Mouse (Mus musculus) urinary bladder, postnatal 10 days (tissue): ENCODE measurements around the gene Ccr1.

Experiments
- DNase-seq: peaks from one replicate; pipeline ENCODE4 v3.0.0; 2022; ENCODE audit warnings: low spot score

Gene Ccr1

DNA sequence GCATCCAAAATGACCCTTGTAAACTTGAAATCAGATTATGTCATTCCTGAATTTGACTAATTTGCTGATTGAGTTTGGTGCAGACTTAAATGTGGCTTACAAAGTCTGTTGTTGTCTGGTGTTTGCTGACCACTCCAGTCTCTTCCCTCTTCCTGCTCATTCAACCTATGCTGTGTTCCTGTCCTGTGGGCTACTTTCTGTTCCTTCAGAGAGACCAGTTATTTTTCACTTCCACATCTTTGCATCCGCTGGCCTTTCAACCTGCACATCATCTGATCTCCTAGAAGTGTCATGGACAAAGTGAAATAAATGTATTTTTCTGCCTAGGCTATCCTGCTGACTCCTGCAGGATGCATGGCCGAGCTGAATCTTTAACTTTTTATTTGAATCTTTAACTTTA is 14.9 kb downstream of the Ccr1 start:
- no peak for DNase-seq

- DNase-seq = no peak
Measured at GRCm38 (mm10) chr9:123951176-123951575, 17.3 kb downstream of the Ccr1 start.

DNA sequence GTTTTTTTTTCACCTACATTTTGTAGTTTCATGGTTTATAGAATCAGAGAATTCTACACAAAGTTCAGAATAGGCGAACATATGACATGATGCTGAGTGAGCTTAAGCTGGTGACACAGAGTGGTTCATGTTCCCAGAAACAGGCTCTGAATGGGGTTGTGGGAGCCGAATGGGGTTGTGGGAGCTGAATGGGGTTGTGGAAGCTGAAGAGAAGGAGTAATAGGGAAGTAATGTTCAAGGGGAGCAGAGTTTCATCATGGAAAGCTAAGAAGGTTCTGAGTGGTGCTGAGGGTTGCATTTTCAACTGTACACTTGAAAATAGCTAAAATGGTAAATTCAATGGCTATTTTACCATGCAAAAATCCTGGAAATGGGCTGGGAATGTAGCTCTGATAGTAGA is 19.1 kb downstream of the Ccr1 start:
- no peak for DNase-seq

DNA sequence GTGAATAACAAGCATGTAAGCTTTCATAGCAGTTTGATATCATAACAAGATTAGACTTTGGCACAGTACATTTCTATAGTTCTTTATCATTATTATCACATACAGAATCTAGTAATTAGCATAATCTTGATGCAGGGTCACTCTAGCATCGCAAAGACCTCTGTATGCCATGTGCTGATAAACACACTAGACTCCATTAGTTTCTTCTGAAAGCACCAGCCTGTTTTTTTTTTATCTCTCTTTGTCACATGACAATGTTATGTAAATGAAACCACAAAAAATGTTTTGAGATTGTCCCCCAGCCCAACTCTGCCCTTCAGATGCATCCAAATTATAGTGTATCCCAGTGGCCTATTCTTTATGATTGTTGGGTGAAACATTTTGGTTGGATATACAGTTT is 20.7 kb downstream of the Ccr1 start:
- DNase-seq = no peak

DNA sequence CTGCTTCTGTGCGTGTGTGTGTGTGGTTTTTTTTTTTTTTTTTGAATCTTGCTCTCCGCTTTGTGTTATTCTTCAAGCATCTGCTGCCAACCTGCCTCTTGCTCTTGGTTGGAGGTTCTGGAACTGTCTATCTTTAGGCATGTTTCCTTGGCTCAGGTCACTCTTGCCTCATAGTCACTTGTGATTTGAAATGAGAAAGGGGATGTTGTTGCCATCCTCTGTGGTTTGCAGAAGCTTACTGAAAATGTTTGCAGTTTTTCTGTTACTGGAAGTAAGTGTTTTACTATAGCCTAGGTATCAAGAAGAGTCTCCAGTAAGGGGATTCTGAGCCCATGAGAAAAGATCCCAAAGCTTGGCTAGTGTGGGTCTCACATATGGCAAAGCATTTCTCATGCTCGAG is 26.5 kb downstream of the Ccr1 start:
- DNase-seq = no peak

- no peak for DNase-seq
Measured at GRCm38 (mm10) chr9:123941316-123941715, 27.2 kb downstream of the Ccr1 start.

GRCm38 (mm10) chr9:123940628-123941027 is 27.9 kb downstream of the Ccr1 start:
- no peak for DNase-seq

DNA sequence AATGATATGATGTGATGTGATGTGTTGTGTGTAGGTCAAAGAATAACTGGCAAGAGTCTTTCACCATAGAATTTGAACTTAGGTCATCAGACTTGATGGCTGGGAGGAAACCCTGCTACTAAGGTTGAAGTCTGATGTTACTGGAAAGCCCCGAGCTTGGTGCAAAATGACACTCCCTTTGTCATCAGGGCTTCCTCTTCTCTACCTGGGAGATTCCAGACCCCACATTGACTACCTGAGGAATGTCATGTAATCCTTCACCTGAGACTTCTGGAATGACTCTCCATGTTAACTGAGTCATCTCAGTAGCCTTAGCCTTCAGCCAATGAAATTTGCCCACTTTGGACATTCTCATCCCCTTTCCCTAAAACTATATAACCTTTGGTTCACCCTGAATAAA is 28.3 kb downstream of the Ccr1 start:
- no peak for DNase-seq

- DNase-seq = no peak
Measured at GRCm38 (mm10) chr9:123937989-123938388, 30.5 kb downstream of the Ccr1 start.

DNA sequence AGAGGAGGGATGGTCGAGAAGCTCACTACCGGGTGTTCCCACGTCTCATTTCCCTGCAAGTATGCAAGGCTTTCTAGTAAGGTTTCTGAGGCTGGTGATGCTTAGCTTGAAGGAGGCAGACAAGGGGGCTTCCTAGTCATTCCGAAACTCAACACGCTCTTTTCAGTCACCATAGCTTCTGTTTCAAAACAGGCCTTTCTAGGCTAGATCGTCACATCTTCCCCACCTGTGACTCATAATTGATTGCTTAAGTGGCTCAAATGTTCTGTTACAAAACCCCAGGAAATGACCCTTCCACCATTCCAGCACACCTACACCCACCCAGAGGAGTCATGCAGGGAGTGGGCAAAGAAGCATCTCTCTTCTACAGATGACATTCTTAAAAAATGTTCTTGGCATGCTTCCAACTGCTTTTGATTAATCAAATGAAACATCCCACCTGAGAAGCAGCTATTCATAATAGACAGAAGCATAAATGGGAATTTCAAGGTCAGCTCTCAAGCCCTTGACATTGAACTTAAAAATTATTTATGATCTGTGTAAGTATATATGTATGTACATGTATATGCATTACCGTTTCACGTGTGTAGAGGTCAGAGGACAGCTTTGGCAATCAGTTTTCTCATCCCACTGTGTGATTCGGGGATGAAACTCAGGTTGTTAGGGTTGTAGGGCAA is 31.8 kb downstream of the Ccr1 start:
- no peak for DNase-seq

DNA sequence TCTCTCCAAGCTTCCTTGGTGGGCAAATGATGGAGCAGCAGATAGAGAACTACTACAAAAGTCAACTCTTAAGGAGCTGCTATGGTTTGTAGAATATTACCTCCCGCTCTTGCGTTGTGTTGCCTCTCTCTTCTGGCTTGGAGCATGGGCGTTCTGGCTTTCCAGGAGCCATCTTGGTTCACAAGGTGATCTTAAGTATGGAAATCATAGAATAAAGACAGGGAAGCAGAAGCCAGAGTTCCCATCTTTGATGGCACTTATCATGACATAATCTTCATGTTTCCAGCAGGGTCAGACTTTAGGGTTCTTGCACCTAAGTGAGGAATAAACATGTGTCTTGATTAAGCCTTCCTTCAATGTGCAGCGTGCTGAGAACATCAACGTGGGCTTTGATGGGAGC is 32.7 kb downstream of the Ccr1 start:
- DNase-seq = no peak

DNA sequence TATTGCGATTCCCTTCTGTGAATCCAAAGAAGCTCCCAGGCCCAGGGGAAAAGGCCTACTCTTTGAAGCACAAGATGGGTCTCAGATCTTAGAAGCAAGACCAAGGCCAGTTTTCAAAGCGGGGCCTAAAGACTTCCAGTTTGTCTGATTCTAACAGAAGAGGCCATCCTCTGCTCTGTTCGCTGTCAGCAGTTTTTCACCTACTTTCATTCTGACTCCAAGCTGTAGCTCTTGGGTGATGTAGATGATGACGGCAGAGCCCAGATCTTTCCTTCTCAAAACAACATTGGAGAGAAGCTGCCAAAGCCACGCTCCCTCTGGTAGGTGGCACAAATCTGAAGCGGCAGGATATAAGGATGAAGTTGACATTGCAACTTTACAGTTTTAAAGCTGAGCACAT is 33.1 kb downstream of the Ccr1 start:
- DNase-seq = no peak

- DNase-seq = no peak
Measured at GRCm38 (mm10) chr9:123933716-123934445, 34.6 kb downstream of the Ccr1 start.

DNA sequence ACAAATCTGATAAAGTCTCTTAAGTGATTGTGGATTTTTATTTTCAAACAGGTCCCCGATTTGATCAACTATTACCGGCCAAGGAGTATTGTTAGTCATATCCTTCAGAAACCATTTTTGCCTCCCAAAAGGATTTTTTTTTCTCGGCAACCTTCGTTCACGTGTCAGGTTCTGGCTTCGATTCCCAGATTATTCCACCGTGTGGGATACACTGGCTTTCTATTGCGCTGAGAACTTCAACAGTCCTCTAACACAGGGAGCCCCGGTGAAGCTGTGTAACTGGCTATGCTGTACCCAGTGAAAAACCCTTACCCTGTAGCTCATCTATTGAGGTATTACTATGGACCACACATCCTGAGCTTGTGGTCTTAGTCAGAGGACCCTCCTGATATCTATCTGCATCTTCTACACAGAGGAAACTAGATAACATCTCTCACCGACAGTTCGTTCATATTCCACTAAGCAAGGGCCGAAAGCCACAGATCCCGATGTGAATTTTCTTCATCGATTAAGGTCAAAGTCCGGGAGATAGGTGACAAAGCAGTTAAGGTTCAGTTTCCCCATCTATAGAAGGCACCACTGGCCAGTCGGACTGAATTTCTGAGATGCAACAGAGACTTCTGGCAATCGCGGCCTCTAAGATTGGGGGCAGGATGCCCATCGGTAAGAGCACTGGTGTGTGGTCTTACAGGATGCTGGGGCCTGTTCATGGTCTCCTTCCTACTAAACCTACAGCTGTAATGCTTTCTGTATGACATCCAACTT is 35.4 kb downstream of the Ccr1 start:
- DNase-seq = no peak

- DNase-seq = no peak
Measured at GRCm38 (mm10) chr9:123931761-123932700, 36.5 kb downstream of the Ccr1 start.

DNA sequence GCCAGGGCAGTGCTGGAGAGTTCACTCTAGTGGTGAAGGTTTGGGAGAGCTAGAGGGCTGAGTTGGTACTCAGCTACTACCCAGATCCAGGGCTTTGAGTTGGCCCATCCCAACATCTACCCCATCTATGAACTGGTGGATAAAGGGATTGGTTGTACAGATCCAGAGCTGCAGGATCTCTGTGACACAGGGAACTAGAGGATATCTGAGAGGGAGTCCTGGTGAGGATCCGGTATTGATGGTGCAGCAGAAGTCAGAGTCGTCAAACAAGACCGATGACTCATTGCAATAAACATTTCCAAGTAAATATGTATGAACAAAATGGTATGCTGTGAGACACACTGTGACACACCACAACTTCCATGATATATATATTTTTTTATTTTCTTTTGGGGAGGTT is 37.6 kb downstream of the Ccr1 start:
- no peak for DNase-seq

- no peak for DNase-seq
Measured at GRCm38 (mm10) chr9:123930476-123930875, 38.0 kb downstream of the Ccr1 start.

- no peak for DNase-seq
Measured at GRCm38 (mm10) chr9:123929936-123930335, 38.6 kb downstream of the Ccr1 start.

GRCm38 (mm10) chr9:123928759-123929246 is 39.7 kb downstream of the Ccr1 start:
- no peak for DNase-seq

- no peak for DNase-seq
Measured at GRCm38 (mm10) chr9:123928118-123928758, 40.3 kb downstream of the Ccr1 start.

GRCm38 (mm10) chr9:123927281-123927960 is 41.1 kb downstream of the Ccr1 start:
- no peak for DNase-seq
